In genomic region chr10:40525616-40526155, GRCm38 (mm10) we compare ENCODE assay signal across 1 mouse cellular context.
TF ChIP-seq lines count a peak whose summit lies in the region.

No protein-coding gene starts in this region.

TF ChIP-seq in MEL, 35 proteins besides CTCF, POLR2A, EP300 and RAD21 (continued from another document):
- TF ChIP-seq MXI1 (IDR thresholded peaks at IDR 0.05; ENCODE audit: low read depth, low read length) (no peak), POLR2AphosphoS2 (IDR thresholded peaks at IDR 0.05; ENCODE audit: low read length) (no peak), TCF12 (IDR thresholded peaks at IDR 0.05; ENCODE audit: low read depth, low read length) (no peak), NELFE (IDR thresholded peaks at IDR 0.05; ENCODE audit: low read depth, low read length) (no peak)
